ENCODE assay signal across 11 mouse cellular contexts in genomic region chr5:134352527-134353001, GRCm38 (mm10). TPM values are rescaled to one million over a fixed set of nuclear protein-coding genes. Genes with fewer than 3 reads are reported as not detected.
DNase-seq lines count a peak whose midpoint lies in the region; ATAC-seq and TF ChIP-seq lines count a peak whose summit lies in the region.
"Had no signal": no experiment of that assay in that cellular context is flagged by ENCODE, and none has a peak within 500 bp of the region (broad histone marks: within the 10 kb centered on the region; RNA-seq: fewer than 3 reads in every experiment).

No protein-coding gene starts in this region.

- 0 out of 2 replicates have a peak overlapping the region, but pooled peaks have one; percentile 16 for H3K27ac ChIP-seq in kidney, postnatal 0 days
- peak overlapping the region; percentile 84 for H3K27ac ChIP-seq in bone marrow macrophage, adult 2 months (ENCODE audit: insufficient read depth, low read depth, low read length)
- peak overlapping the region; percentile 46; the same call in 1 of the 2 replicates for H3K27ac ChIP-seq in heart, embryonic 11.5 days (ENCODE audit: low read depth, low read length)
- no peak overlapping the region; the same call in 1 of the 2 replicates for H3K27ac ChIP-seq in midbrain, postnatal 0 days (ENCODE audit: low read depth, low read length)
- H3K27ac ChIP-seq: forebrain, embryonic 10.5 days had no signal

- H3K4me1 ChIP-seq in kidney, postnatal 0 days (replicated peaks; ENCODE audit: insufficient read depth, low read length): no peaks in the 10 kb centered on the region
- peaks cover 22% of the 10 kb centered on the region for H3K4me1 ChIP-seq in bone marrow macrophage, adult 2 months (ENCODE audit: control insufficient read depth, insufficient read depth, low read length)
- H3K4me1 ChIP-seq in heart, embryonic 11.5 days (ENCODE audit: control insufficient read depth, insufficient read depth, low read length): peaks cover 16% of the 10 kb centered on the region
- H3K4me1 ChIP-seq in midbrain, postnatal 0 days (ENCODE audit: insufficient read depth, low read length): no peaks in the 10 kb centered on the region

- DNase-seq in kidney, postnatal 0 days (ENCODE audit: low spot score): peak; percentile 50
- DNase-seq in kidney, postnatal 25 days: no peak
- DNase-seq in spleen, postnatal 4 days (ENCODE audit: low spot score in 2 of 2): no peak
- no peak for DNase-seq in midbrain, postnatal 0 days (ENCODE audit: low spot score)
- no peak for DNase-seq in adrenal gland, postnatal 14 days
- DNase-seq: kidney, adult 2 months had no signal

- no peak for TF ChIP-seq CTCF in kidney, postnatal 0 days (IDR thresholded peaks at IDR 0.05; ENCODE audit: low read depth)
- no peak for TF ChIP-seq CTCF in bone marrow macrophage, adult 2 months (IDR thresholded peaks at IDR 0.05; ENCODE audit: low read depth, low read length)
- TF ChIP-seq CTCF in midbrain, postnatal 0 days (IDR thresholded peaks at IDR 0.05): no peak

- H3K9me3 ChIP-seq in kidney, postnatal 0 days (replicated peaks; ENCODE audit: low read length): no peaks in the 10 kb centered on the region
- no peaks in the 10 kb centered on the region for H3K9me3 ChIP-seq in heart, embryonic 11.5 days (replicated peaks; ENCODE audit: control insufficient read depth, low read length)
- H3K9me3 ChIP-seq in midbrain, postnatal 0 days (ENCODE audit: low read length): no peaks in the 10 kb centered on the region
- H3K9me3 ChIP-seq: forebrain, embryonic 10.5 days; megakaryocyte, embryonic 14.5 days had no signal

- H3K9ac ChIP-seq in kidney, postnatal 0 days (ENCODE audit: low read depth, low read length): no peak overlapping the region
- 0 out of 2 replicates have a peak overlapping the region, but pooled peaks have one; percentile 22 for H3K9ac ChIP-seq in heart, embryonic 11.5 days (ENCODE audit: low read depth, low read length)
- H3K9ac ChIP-seq in midbrain, postnatal 0 days (replicated peaks; ENCODE audit: low read length, poor library complexity, severe bottlenecking): no peak overlapping the region

- no peak for ATAC-seq in kidney, postnatal 0 days (replicated peaks; ENCODE audit: low FRiP score, low read depth)
- ATAC-seq in heart, embryonic 11.5 days (replicated peaks; ENCODE audit: insufficient number of reproducible peaks, low FRiP score, low TSS enrichment): no peak
- ATAC-seq in megakaryocyte progenitor cell, adult 5-6 weeks (replicated peaks; ENCODE audit: poor library complexity): peak; percentile 68
- no peak for ATAC-seq in midbrain, postnatal 0 days (ENCODE audit: low FRiP score)

- WGBS in kidney, postnatal 0 days: 59% methylated on average over 3 of the region's 3 CpGs
- 67% methylated on average over 3 of the region's 3 CpGs for WGBS in heart, embryonic 11.5 days (ENCODE audit: insufficient replicate concordance)
- 76% methylated on average over 3 of the region's 3 CpGs for WGBS in midbrain, postnatal 0 days

- H3K36me3 ChIP-seq in kidney, postnatal 0 days (ENCODE audit: insufficient read depth, low read length): 0 out of 2 replicates have a peak, but pooled peaks cover 5% of the 10 kb centered on the region
- H3K36me3 ChIP-seq in heart, embryonic 11.5 days (ENCODE audit: control insufficient read depth, insufficient read depth, low read length): no peaks in the 10 kb centered on the region
- peaks cover 5% of the 10 kb centered on the region; the same call in 1 of the 2 replicates for H3K36me3 ChIP-seq in midbrain, postnatal 0 days (ENCODE audit: insufficient read depth, low read length)

- TF ChIP-seq POLR2A in bone marrow macrophage, adult 2 months (IDR thresholded peaks at IDR 0.05; ENCODE audit: borderline replicate concordance, low read depth, low read length): no peak

- H3K27me3 ChIP-seq in kidney, postnatal 0 days (ENCODE audit: insufficient read depth, low read length): no peaks in the 10 kb centered on the region
- no peaks in the 10 kb centered on the region for H3K27me3 ChIP-seq in heart, embryonic 11.5 days (ENCODE audit: control insufficient read depth, insufficient read depth, low read length)
- no peaks in the 10 kb centered on the region for H3K27me3 ChIP-seq in midbrain, postnatal 0 days (ENCODE audit: insufficient read depth, low read length)

- H3K4me2 ChIP-seq in kidney, postnatal 0 days (ENCODE audit: low read length): no peak overlapping the region
- H3K4me2 ChIP-seq in heart, embryonic 11.5 days: no peak overlapping the region
- H3K4me2 ChIP-seq in midbrain, postnatal 0 days (ENCODE audit: low read depth, low read length, poor library complexity, severe bottlenecking): no peak overlapping the region

- no peak overlapping the region for H3K4me3 ChIP-seq in kidney, postnatal 0 days (replicated peaks; ENCODE audit: low read depth, low read length)
- H3K4me3 ChIP-seq in bone marrow macrophage, adult 2 months (ENCODE audit: insufficient read depth, low read length): no peak overlapping the region
- H3K4me3 ChIP-seq in heart, embryonic 11.5 days (ENCODE audit: low read depth, low read length): no peak overlapping the region
- H3K4me3 ChIP-seq in midbrain, postnatal 0 days (ENCODE audit: low read depth, low read length): no peak overlapping the region
- H3K4me3 ChIP-seq: forebrain, embryonic 10.5 days; megakaryocyte, embryonic 14.5 days had no signal

RNA-seq across cellular contexts. Expression of gene Gtf2i, which starts 38.0 kb away (rescaled TPM):
- 145 and 157 TPM in 2 replicates for polyA plus RNA-seq in kidney, postnatal 0 days (2015; fragmentation: Nextera tagmentation; extraction: Ambion mirVana)
- polyA plus RNA-seq in bone marrow macrophage, adult 2 months (2012; ENCODE audit: insufficient read depth, insufficient read length, missing spikeins): 64.3 and 67.3 TPM in 2 replicates
- 136 and 137 TPM in 2 replicates for polyA plus RNA-seq in heart, embryonic 11.5 days (2014; fragmentation: Nextera tagmentation; extraction: Ambion mirVana)
- total RNA-seq in megakaryocyte progenitor cell, adult 5-6 weeks (2015): 89.9 and 91.0 TPM in 2 replicates
- total RNA-seq in megakaryocyte progenitor cell, adult 5-6 weeks (2017): 46.6 and 54.0 TPM in 2 replicates
- total RNA-seq in midbrain, postnatal 0 days (2014; rRNA removed): 96.4 and 104 TPM in 2 replicates
- polyA plus RNA-seq in midbrain, postnatal 0 days (2015; fragmentation: Nextera tagmentation; extraction: Ambion mirVana): 74.6 and 77.2 TPM in 2 replicates
- 231 and 237 TPM in 2 replicates for total RNA-seq in adrenal gland, postnatal 14 days (2021)
